Mouse (Mus musculus) right cerebral cortex, postnatal 14 days (tissue): ENCODE measurements at regions not wholly inside any gene's neighbourhood (a gene's known extent, or its start where the extent isn't known, plus 50 kb on each side); places are given as distances from the start of the nearest gene placed in this dataset.
A peak's percentile ranks its signal among the peaks of the same experiment; 100 is the strongest.

Experiments
- DNase-seq: peaks from one replicate; pipeline ENCODE4 v3.0.0; 2022

GRCm38 (mm10) chr13:39350668-39351067, 390.0 kb upstream of the Slc35b3 start:
- peak; percentile 25 for DNase-seq

GRCm38 (mm10) chr13:39347761-39348160, 387.1 kb upstream of the Slc35b3 start:
- DNase-seq: no peak

- DNase-seq: no peak
These were observed 374.2 kb upstream of the Slc35b3 start for GRCm38 (mm10) chr13:39334874-39335273.

- no peak for DNase-seq
These were observed 369.1 kb upstream of the Slc35b3 start for GRCm38 (mm10) chr13:39329794-39330193.

- no peak for DNase-seq
These were observed 365.5 kb upstream of the Slc35b3 start for GRCm38 (mm10) chr13:39326176-39326575.

GRCm38 (mm10) chr13:39321111-39321510, 360.4 kb upstream of the Slc35b3 start:
- DNase-seq: no peak

GRCm38 (mm10) chr13:39309758-39310157, 349.1 kb upstream of the Slc35b3 start:
- DNase-seq: no peak

- no peak for DNase-seq
These were observed 347.2 kb upstream of the Slc35b3 start for GRCm38 (mm10) chr13:39307845-39308244.

GRCm38 (mm10) chr13:39306851-39307250, 346.2 kb upstream of the Slc35b3 start:
- DNase-seq: no peak

- DNase-seq: no peak
These were observed 336.5 kb upstream of the Slc35b3 start for GRCm38 (mm10) chr13:39297129-39297528.

GRCm38 (mm10) chr13:39290216-39290960, 329.7 kb upstream of the Slc35b3 start:
- DNase-seq: no peak

GRCm38 (mm10) chr13:39282272-39282671, 321.6 kb upstream of the Slc35b3 start:
- DNase-seq: no peak

- DNase-seq: no peak
These were observed 317.4 kb upstream of the Slc35b3 start for GRCm38 (mm10) chr13:39278101-39278500.

GRCm38 (mm10) chr13:39266024-39266423, 305.3 kb upstream of the Slc35b3 start:
- no peak for DNase-seq

- DNase-seq: no peak
These were observed 296.0 kb upstream of the Slc35b3 start for GRCm38 (mm10) chr13:39256708-39257107.

GRCm38 (mm10) chr13:39255338-39255737, 294.7 kb upstream of the Slc35b3 start:
- no peak for DNase-seq

GRCm38 (mm10) chr13:39252591-39252990, 291.9 kb upstream of the Slc35b3 start:
- no peak for DNase-seq

- no peak for DNase-seq
These were observed 289.4 kb upstream of the Slc35b3 start for GRCm38 (mm10) chr13:39250096-39250495.

GRCm38 (mm10) chr13:39226829-39227228, 266.2 kb upstream of the Slc35b3 start:
- DNase-seq: no peak

- DNase-seq: no peak
These were observed 265.0 kb upstream of the Slc35b3 start for GRCm38 (mm10) chr13:39225651-39226050.

GRCm38 (mm10) chr13:39211076-39211475, 250.4 kb upstream of the Slc35b3 start:
- DNase-seq: no peak

- peak; percentile 17 for DNase-seq
These were observed 223.1 kb upstream of the Slc35b3 start for GRCm38 (mm10) chr13:39183715-39184179.

- DNase-seq: no peak
These were observed 201.3 kb upstream of the Slc35b3 start for GRCm38 (mm10) chr13:39161980-39162379.

GRCm38 (mm10) chr13:39127942-39128341, 167.3 kb upstream of the Slc35b3 start:
- no peak for DNase-seq

- DNase-seq: no peak
These were observed 131.4 kb upstream of the Slc35b3 start for GRCm38 (mm10) chr13:39092058-39092457.
